Mouse (Mus musculus): ENCODE results near the gene Col5a1.

Col5a1 gene

GRCm38 (mm10) chr2:27885456-27886147 is 623 bp upstream of the Col5a1 start:
- DNase-seq (ENCODE audit: extremely low spot score, low read depth, low spot score): no peak

GRCm38 (mm10) chr2:27886608-27887460 is 609 bp downstream of the Col5a1 start:
- DNase-seq (ENCODE audit: extremely low spot score, low read depth, low spot score): no peak

- no peak for DNase-seq (ENCODE audit: extremely low spot score, low read depth, low spot score)
These were observed 1.4 kb downstream of the Col5a1 start for GRCm38 (mm10) chr2:27887461-27888264.

- DNase-seq (ENCODE audit: extremely low spot score, low read depth, low spot score): no peak
These were observed 2.6 kb downstream of the Col5a1 start for GRCm38 (mm10) chr2:27888603-27889545.

- DNase-seq (ENCODE audit: extremely low spot score, low read depth, low spot score): no peak
These were observed 5.8 kb downstream of the Col5a1 start for GRCm38 (mm10) chr2:27891922-27892541.

GRCm38 (mm10) chr2:27893015-27893414 is 6.8 kb downstream of the Col5a1 start:
- no peak for DNase-seq (ENCODE audit: extremely low spot score, low read depth, low spot score)

- no peak for DNase-seq (ENCODE audit: extremely low spot score, low read depth, low spot score)
These were observed 8.8 kb downstream of the Col5a1 start for GRCm38 (mm10) chr2:27894986-27895385.

- no peak for DNase-seq (ENCODE audit: extremely low spot score, low read depth, low spot score)
These were observed 9.4 kb downstream of the Col5a1 start for GRCm38 (mm10) chr2:27895648-27896047.

- DNase-seq (ENCODE audit: extremely low spot score, low read depth, low spot score): no peak
These were observed 10.9 kb downstream of the Col5a1 start for GRCm38 (mm10) chr2:27897161-27897560.

- no peak for DNase-seq (ENCODE audit: extremely low spot score, low read depth, low spot score)
These were observed 13.7 kb downstream of the Col5a1 start for GRCm38 (mm10) chr2:27899894-27900293.

- DNase-seq (ENCODE audit: extremely low spot score, low read depth, low spot score): no peak
These were observed 14.9 kb downstream of the Col5a1 start for GRCm38 (mm10) chr2:27901076-27901475.

GRCm38 (mm10) chr2:27901525-27902245 is 15.5 kb downstream of the Col5a1 start:
- no peak for DNase-seq (ENCODE audit: extremely low spot score, low read depth, low spot score)

- DNase-seq (ENCODE audit: extremely low spot score, low read depth, low spot score): no peak
These were observed 16.1 kb downstream of the Col5a1 start for GRCm38 (mm10) chr2:27902318-27902717.

- no peak for DNase-seq (ENCODE audit: extremely low spot score, low read depth, low spot score)
These were observed 19.2 kb downstream of the Col5a1 start for GRCm38 (mm10) chr2:27905411-27905810.

GRCm38 (mm10) chr2:27910501-27910900 is 24.3 kb downstream of the Col5a1 start:
- DNase-seq (ENCODE audit: extremely low spot score, low read depth, low spot score): no peak

- no peak for DNase-seq (ENCODE audit: extremely low spot score, low read depth, low spot score)
These were observed 26.5 kb downstream of the Col5a1 start for GRCm38 (mm10) chr2:27912546-27913275.

GRCm38 (mm10) chr2:27915726-27916125 is 29.5 kb downstream of the Col5a1 start:
- DNase-seq (ENCODE audit: extremely low spot score, low read depth, low spot score): no peak

- no peak for DNase-seq (ENCODE audit: extremely low spot score, low read depth, low spot score)
These were observed 30.1 kb downstream of the Col5a1 start for GRCm38 (mm10) chr2:27916316-27916715.

- DNase-seq (ENCODE audit: extremely low spot score, low read depth, low spot score): no peak
These were observed 31.0 kb downstream of the Col5a1 start for GRCm38 (mm10) chr2:27917177-27917576.
